Mouse (Mus musculus) forebrain, embryonic 13.5 days (tissue): ENCODE results near the gene Cct2. TPM values are rescaled to one million over a fixed set of nuclear protein-coding genes. Genes with fewer than 3 reads are reported as not detected.
"Not testable (repeated sequence)": the region's sequence is repeated elsewhere in the genome, so short reads cannot be mapped to it uniquely, and the experiment has no call there.

Source experiments
- ATAC-seq: fragments of 200-750 bp; cut with Nextera tagmentation; 2 replicates; pipeline ENCODE4 v1.8.0; 2017
- H3K27ac ChIP-seq: fragments of 300-500 bp; sonication (generic); 2 replicates; pipeline ENCODE4 v1.5.1; 2015; ENCODE audit warnings: inconsistent platforms, mild to moderate bottlenecking, moderate library complexity
- H3K27me3 ChIP-seq: fragments of 300-500 bp; sonication (generic); 2 replicates; pipeline ENCODE4 v1.6.1; 2015; ENCODE audit warnings: mild to moderate bottlenecking, inconsistent platforms
- H3K36me3 ChIP-seq: fragments of 300-500 bp; sonication (generic); 2 replicates; pipeline ENCODE4 v1.6.1; 2015; ENCODE audit warnings: mild to moderate bottlenecking, inconsistent platforms; ENCODE audit not compliant: poor library complexity, severe bottlenecking
- H3K4me1 ChIP-seq: fragments of 300-500 bp; sonication (generic); 2 replicates; pipeline ENCODE4 v1.6.1; 2015; ENCODE audit warnings: inconsistent platforms
- H3K4me2 ChIP-seq: fragments of 300-500 bp; sonication (generic); 2 replicates; pipeline ENCODE4 v1.6.1; 2015; ENCODE audit warnings: inconsistent platforms, mild to moderate bottlenecking, moderate library complexity
- H3K4me3 ChIP-seq: fragments of 300-500 bp; sonication (generic); 2 replicates; pipeline ENCODE4 v1.5.1; 2015; ENCODE audit warnings: mild to moderate bottlenecking, inconsistent platforms
- H3K9ac ChIP-seq: fragments of 300-500 bp; sonication (generic); 2 replicates; pipeline ENCODE4 v1.6.1; 2015; ENCODE audit warnings: mild to moderate bottlenecking, inconsistent platforms
- H3K9me3 ChIP-seq: fragments of 300-500 bp; sonication (generic); replicated peaks from 2 replicates; pipeline ENCODE4 v1.6.1; 2016; ENCODE audit warnings: inconsistent platforms
- WGBS: fragments of 180-500 bp; shearing (Covaris S2); methylation state at CpG from one replicate; pipeline ENCODE4 v1.1.7; 2015; 5-methylcytosine and 5-hydroxymethylcytosine counted together
- polyA plus RNA-seq: library from polyadenylated mRNA; unstranded; fragments of >200 nt; fragmentation: Nextera tagmentation; extraction: Ambion mirVana; gene quantifications from 2 replicates; pipeline ENCODE4 v1.2.1, GENCODE M21; 2015

Gene Cct2
- polyA plus RNA-seq, 1 experiment from 2014 or later = 281 TPM

DNA sequence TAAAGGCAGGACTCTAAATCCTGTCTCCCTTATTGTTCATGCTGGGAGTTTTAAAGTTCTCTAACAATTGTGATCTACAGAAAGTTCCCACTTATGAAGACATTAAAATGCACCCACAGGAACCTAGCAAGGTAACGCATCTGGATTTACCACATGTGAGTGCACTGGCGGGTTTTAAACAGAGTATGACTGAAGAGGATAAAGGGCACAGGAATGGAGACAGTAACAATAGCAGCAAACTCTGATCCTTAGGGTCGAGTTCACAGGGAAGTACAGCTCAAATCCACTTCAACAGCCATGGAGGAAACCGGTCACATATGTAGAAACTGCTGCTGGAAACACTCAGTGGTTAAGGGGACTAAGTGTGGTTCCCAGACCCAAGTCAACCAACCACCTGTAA is 14.4 kb downstream of the Cct2 start:
- Histone ChIP-seq H3K4me2 (no peak overlapping the region), H3K9me3 (no peaks in the 10 kb centered on the region), H3K27ac (no peak overlapping the region), H3K27me3 (no peaks in the 10 kb centered on the region), H3K4me1 (peaks cover 5% of the 10 kb centered on the region), H3K36me3 (peaks cover 61% of the 10 kb centered on the region), H3K9ac (no peak overlapping the region), H3K4me3 (no peak overlapping the region)
- no peak for ATAC-seq
- WGBS = 82% methylated on average over 4 of the region's 4 CpGs

- WGBS = 54% methylated on average over 40 of the region's 40 CpGs
- peak; percentile 44; the same call in 1 of the 2 replicates for ATAC-seq
Observed at GRCm38 (mm10) chr10:117045175-117046056, 18.2 kb downstream of the Cct2 start, which contains the start of gene Lrrc10. Gene Lrrc10, plus strand, starts transcription at chr10:117045341.

GRCm38 (mm10) chr10:117043497-117044166 is 20.0 kb downstream of the Cct2 start:
- H3K9ac ChIP-seq, H3K27me3 ChIP-seq, H3K4me3 ChIP-seq, ATAC-seq, H3K27ac ChIP-seq, H3K4me2 ChIP-seq, H3K36me3 ChIP-seq, H3K4me1 ChIP-seq, H3K9me3 ChIP-seq: not testable (repeated sequence)
- 74% methylated on average over 16 of the region's 16 CpGs for WGBS

More at GRCm38 (mm10) chr10:117045175-117046056, 18.2 kb downstream of the Cct2 start, which contains the start of gene Lrrc10:
- Histone ChIP-seq H3K36me3 (peaks cover 23% of the 10 kb centered on the region), H3K9ac (peak within 1 kb of the TSS; percentile 34), H3K4me2 (peak within 1 kb of the TSS; percentile 35), H3K9me3 (no peaks in the 10 kb centered on the region), H3K27ac (no peak within 1 kb of the TSS), H3K27me3 (no peaks in the 10 kb centered on the region), H3K4me3 (no peak within 1 kb of the TSS), H3K4me1 (peaks cover 5% of the 10 kb centered on the region)

GRCm38 (mm10) chr10:117042295-117042694 is 21.3 kb downstream of the Cct2 start:
- no peak for ATAC-seq
- no peaks in the 10 kb centered on the region for H3K9me3 ChIP-seq
- H3K27me3 ChIP-seq = no peaks in the 10 kb centered on the region
- 88% methylated on average over 14 of the region's 14 CpGs for whole genome bisulfite sequencing
- no peaks in the 10 kb centered on the region for H3K36me3 ChIP-seq
- H3K27ac ChIP-seq = no peak overlapping the region
- H3K9ac ChIP-seq = no peak overlapping the region
- H3K4me2 ChIP-seq = no peak overlapping the region
- H3K4me1 ChIP-seq = peaks cover 5% of the 10 kb centered on the region
- H3K4me3 ChIP-seq = no peak overlapping the region

GRCm38 (mm10) chr10:117040355-117040754 is 23.3 kb downstream of the Cct2 start:
- peaks cover 5% of the 10 kb centered on the region for H3K4me1 ChIP-seq
- H3K4me3 ChIP-seq = no peak overlapping the region
- H3K36me3 ChIP-seq = no peaks in the 10 kb centered on the region
- H3K4me2 ChIP-seq = no peak overlapping the region
- H3K27me3 ChIP-seq = no peaks in the 10 kb centered on the region
- ATAC-seq = no peak
- no peak overlapping the region for H3K27ac ChIP-seq
- no peak overlapping the region for H3K9ac ChIP-seq
- no peaks in the 10 kb centered on the region for H3K9me3 ChIP-seq
- 75% methylated on average over 6 of the region's 6 CpGs for WGBS

GRCm38 (mm10) chr10:117033785-117034184 is 29.8 kb downstream of the Cct2 start:
- ATAC-seq = 0 out of 2 replicates have a peak, but pooled peaks have one; percentile 27
- 29% methylated on average over 8 of the region's 8 CpGs for WGBS
- H3K9ac ChIP-seq = no peak overlapping the region

GRCm38 (mm10) chr10:117031160-117031559 is 32.5 kb downstream of the Cct2 start:
- H3K4me1 ChIP-seq = 0 out of 2 replicates have a peak, but pooled peaks cover 5% of the 10 kb centered on the region
- H3K9me3 ChIP-seq = no peaks in the 10 kb centered on the region
- no peak overlapping the region for H3K4me3 ChIP-seq
- no peaks in the 10 kb centered on the region for H3K27me3 ChIP-seq
- WGBS = 92% methylated on average over 3 of the region's 3 CpGs
- H3K4me2 ChIP-seq = no peak overlapping the region
- no peak overlapping the region for H3K9ac ChIP-seq
- H3K36me3 ChIP-seq = no peaks in the 10 kb centered on the region
- H3K27ac ChIP-seq = no peak overlapping the region
- ATAC-seq = no peak

More at GRCm38 (mm10) chr10:117033785-117034184, 29.8 kb downstream of the Cct2 start:
- Histone ChIP-seq H3K9me3 (no peaks in the 10 kb centered on the region), H3K4me3 (no peak overlapping the region), H3K4me1 (0 out of 2 replicates have a peak, but pooled peaks cover 5% of the 10 kb centered on the region), H3K27ac (no peak overlapping the region), H3K36me3 (no peaks in the 10 kb centered on the region), H3K27me3 (no peaks in the 10 kb centered on the region), H3K4me2 (no peak overlapping the region)

DNA sequence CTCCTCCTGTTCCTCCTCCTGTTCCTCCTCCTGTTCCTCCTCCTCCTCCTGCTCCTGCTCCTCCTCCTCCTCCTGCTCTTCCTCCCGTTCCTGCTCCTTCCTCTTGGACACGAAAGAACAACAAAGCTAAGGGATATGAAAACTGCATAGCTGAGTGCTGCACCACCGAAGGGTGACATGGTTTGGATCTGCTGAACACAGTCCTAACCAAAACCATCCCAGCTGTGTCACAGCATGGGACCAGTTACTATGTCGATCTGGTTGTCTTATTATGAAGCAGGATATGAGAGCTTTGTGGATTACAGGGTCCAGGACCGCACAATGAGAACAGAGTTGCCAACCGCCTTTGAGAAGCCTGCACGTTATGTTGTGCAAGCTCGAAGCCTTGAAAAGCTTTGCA is 37.4 kb downstream of the Cct2 start:
- 89% methylated on average over 8 of the region's 8 CpGs for WGBS
- Histone ChIP-seq H3K27ac (no peak overlapping the region), H3K36me3 (no peaks in the 10 kb centered on the region), H3K9ac (no peak overlapping the region), H3K27me3 (0 out of 2 replicates have a peak, but pooled peaks cover 3% of the 10 kb centered on the region), H3K4me3 (no peak overlapping the region), H3K4me2 (no peak overlapping the region), H3K4me1 (no peaks in the 10 kb centered on the region), H3K9me3 (no peaks in the 10 kb centered on the region)
- ATAC-seq = no peak

GRCm38 (mm10) chr10:117025776-117026175 is 37.8 kb downstream of the Cct2 start:
- not testable (repeated sequence) for H3K4me3 ChIP-seq, H3K27ac ChIP-seq, H3K9me3 ChIP-seq, H3K27me3 ChIP-seq, H3K4me1 ChIP-seq, H3K9ac ChIP-seq, H3K4me2 ChIP-seq, H3K36me3 ChIP-seq, ATAC-seq

GRCm38 (mm10) chr10:117023693-117024092 is 39.9 kb downstream of the Cct2 start:
- Histone ChIP-seq H3K27ac (no peak overlapping the region), H3K9ac (no peak overlapping the region), H3K4me2 (no peak overlapping the region), H3K27me3 (peaks cover 3% of the 10 kb centered on the region; the same call in 1 of the 2 replicates), H3K36me3 (no peaks in the 10 kb centered on the region), H3K4me1 (peaks cover under 1% of the 10 kb centered on the region; the same call in 1 of the 2 replicates), H3K9me3 (no peaks in the 10 kb centered on the region), H3K4me3 (no peak overlapping the region)
- 70% methylated on average over 16 of the region's 16 CpGs for WGBS
- ATAC-seq = no peak

DNA sequence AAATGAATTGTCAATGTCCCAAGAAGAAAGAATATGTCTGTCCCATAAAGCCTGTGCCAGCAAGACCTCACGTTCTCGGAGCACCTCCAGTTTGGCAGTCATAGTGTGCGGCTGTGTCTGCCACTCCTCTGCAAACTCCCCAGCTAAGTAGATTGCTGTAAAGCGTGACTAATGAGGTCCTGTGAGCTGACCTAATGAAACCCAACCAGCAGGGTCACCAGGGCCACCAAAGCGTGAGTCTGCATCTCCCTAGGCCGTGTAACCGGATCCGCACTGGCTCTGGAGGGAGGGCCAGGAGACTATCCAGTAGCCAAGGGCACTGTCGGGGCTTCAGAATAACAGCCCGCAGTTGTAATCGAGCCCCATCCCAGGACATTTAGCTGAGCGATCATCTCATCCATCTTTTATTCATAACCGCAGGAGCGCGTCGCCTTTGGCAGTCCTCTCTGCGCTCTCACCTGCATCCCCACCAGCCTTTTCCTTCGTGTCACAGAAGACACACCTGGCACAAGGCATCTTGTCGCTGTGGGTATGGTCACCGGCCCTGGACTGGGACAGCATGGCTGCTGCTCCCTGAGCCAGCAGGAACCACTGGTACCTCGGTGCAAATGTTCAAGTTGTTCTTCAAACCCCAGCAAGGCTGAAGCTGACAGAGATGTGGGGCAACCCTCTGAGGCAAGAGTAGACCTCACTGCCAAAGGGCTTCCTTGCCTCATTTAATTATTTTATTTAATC is 42.4 kb downstream of the Cct2 start:
- Histone ChIP-seq H3K9me3 (no peaks in the 10 kb centered on the region), H3K4me2 (no peak overlapping the region), H3K4me1 (peaks cover 10% of the 10 kb centered on the region; the same call in 1 of the 2 replicates), H3K4me3 (no peak overlapping the region), H3K9ac (no peak overlapping the region), H3K27me3 (peaks cover 3% of the 10 kb centered on the region; the same call in 1 of the 2 replicates), H3K27ac (no peak overlapping the region), H3K36me3 (no peaks in the 10 kb centered on the region)
- no peak for ATAC-seq
- WGBS = 21% methylated on average over 21 of the region's 21 CpGs
